Mouse (Mus musculus) stomach, embryonic 15.5 days (tissue): ENCODE results near the gene Acbd4. TPM values are rescaled to one million over a fixed set of nuclear protein-coding genes. Genes with fewer than 3 reads are reported as not detected.

Experiments used
- ATAC-seq: fragments of 200-750 bp; cut with Nextera tagmentation; 2 replicates; pipeline ENCODE4 v1.8.0; 2017; ENCODE audit warnings: low read depth, moderate number of reproducible peaks, moderate TSS enrichment; ENCODE audit not compliant: insufficient read depth, low FRiP score
- H3K27ac ChIP-seq: fragments of 300-500 bp; sonication (generic); 2 replicates; pipeline ENCODE4 v1.5.1; 2015; ENCODE audit warnings: mild to moderate bottlenecking, inconsistent platforms
- H3K27me3 ChIP-seq: fragments of 300-500 bp; sonication (generic); replicated peaks from 2 replicates; pipeline ENCODE4 v1.6.1; 2015; ENCODE audit warnings: inconsistent platforms
- H3K36me3 ChIP-seq: fragments of 300-500 bp; sonication (generic); 2 replicates; pipeline ENCODE4 v1.6.1; 2015; ENCODE audit warnings: inconsistent platforms
- H3K4me1 ChIP-seq: fragments of 300-500 bp; sonication (generic); 2 replicates; pipeline ENCODE4 v1.6.1; 2015; ENCODE audit warnings: inconsistent platforms
- H3K4me2 ChIP-seq: fragments of 300-500 bp; sonication (generic); 2 replicates; pipeline ENCODE4 v1.6.1; 2015; ENCODE audit warnings: mild to moderate bottlenecking, inconsistent platforms
- H3K4me3 ChIP-seq: fragments of 300-500 bp; sonication (generic); replicated peaks from 2 replicates; pipeline ENCODE4 v1.5.1; 2015; ENCODE audit warnings: inconsistent platforms
- H3K9ac ChIP-seq: fragments of 300-500 bp; sonication (generic); 2 replicates; pipeline ENCODE4 v1.6.1; 2015; ENCODE audit warnings: inconsistent platforms
- H3K9me3 ChIP-seq: fragments of 300-500 bp; sonication (generic); 2 replicates; pipeline ENCODE4 v1.6.1; 2016; ENCODE audit warnings: inconsistent platforms
- WGBS: fragments of 180-500 bp; shearing (Covaris S2); methylation state at CpG from one replicate; pipeline ENCODE4 v1.1.7; 2015; 5-methylcytosine and 5-hydroxymethylcytosine counted together
- polyA plus RNA-seq: library from polyadenylated mRNA; unstranded; fragments of >200 nt; fragmentation: Nextera tagmentation; extraction: Ambion mirVana; gene quantifications from 2 replicates; pipeline ENCODE4 v1.2.1, GENCODE M21; 2015

The Acbd4 gene
- 19.2 and 23.7 TPM in 2 replicates for polyA plus RNA-seq

GRCm38 (mm10) chr11:103101481-103101865, at the start of gene Acbd4, which contains the start of gene Plcd3:
TSS of gene Acbd4 (plus strand) at chr11:103101682.
TSS of gene Plcd3 (minus strand) at chr11:103101658.
- Histone ChIP-seq H3K27me3 (peaks cover 10% of the 10 kb centered on the region; the same call in 1 of the 2 replicates), H3K9ac (peak within 1 kb of the TSS; percentile 26), H3K4me2 (peak within 1 kb of the TSS; percentile 89), H3K4me3 (peak within 1 kb of the TSS; percentile 62), H3K27ac (0 out of 2 replicates have a peak within 1 kb of the TSS, but pooled peaks have one; percentile 32), H3K9me3 (no peaks in the 10 kb centered on the region), H3K4me1 (peaks cover 40% of the 10 kb centered on the region), H3K36me3 (no peaks in the 10 kb centered on the region)
- 0% methylated on average over 34 of the region's 34 CpGs for WGBS
- peak; percentile 54; the same call in 1 of the 2 replicates for ATAC-seq

GRCm38 (mm10) chr11:103052078-103052477, 49.4 kb upstream of the Acbd4 start:
- H3K36me3 ChIP-seq: peaks cover 46% of the 10 kb centered on the region

GRCm38 (mm10) chr11:103053191-103054076, 48.0 kb upstream of the Acbd4 start:
- Histone ChIP-seq H3K4me1 (no peaks in the 10 kb centered on the region), H3K27ac (no peak overlapping the region), H3K4me3 (no peak overlapping the region), H3K36me3 (peaks cover 56% of the 10 kb centered on the region), H3K9ac (no peak overlapping the region), H3K4me2 (no peak overlapping the region), H3K9me3 (no peaks in the 10 kb centered on the region), H3K27me3 (no peaks in the 10 kb centered on the region)
- WGBS: 87% methylated on average over 18 of the region's 18 CpGs
- ATAC-seq: no peak

More at GRCm38 (mm10) chr11:103052078-103052477, 49.4 kb upstream of the Acbd4 start:
- ATAC-seq: no peak
- Histone ChIP-seq H3K4me1 (no peaks in the 10 kb centered on the region), H3K27me3 (no peaks in the 10 kb centered on the region), H3K9ac (no peak overlapping the region), H3K4me2 (no peak overlapping the region), H3K9me3 (no peaks in the 10 kb centered on the region), H3K4me3 (no peak overlapping the region), H3K27ac (no peak overlapping the region)
- WGBS: 91% methylated on average over 6 of the region's 6 CpGs

- no peak overlapping the region for H3K4me2 ChIP-seq
- H3K4me1 ChIP-seq: no peaks in the 10 kb centered on the region
- peaks cover 60% of the 10 kb centered on the region for H3K36me3 ChIP-seq
- H3K4me3 ChIP-seq: no peak overlapping the region
- no peak overlapping the region for H3K9ac ChIP-seq
- H3K27ac ChIP-seq: no peak overlapping the region
- H3K27me3 ChIP-seq: no peaks in the 10 kb centered on the region
- peak; percentile 40; the same call in 1 of the 2 replicates for ATAC-seq
- no peaks in the 10 kb centered on the region for H3K9me3 ChIP-seq
- 47% methylated on average over 6 of the region's 6 CpGs for WGBS
Observed at GRCm38 (mm10) chr11:103054798-103055197, 46.7 kb upstream of the Acbd4 start.

- H3K27me3 ChIP-seq: no peaks in the 10 kb centered on the region
- H3K9ac ChIP-seq: no peak overlapping the region
- H3K36me3 ChIP-seq: peaks cover 66% of the 10 kb centered on the region
- H3K9me3 ChIP-seq: no peaks in the 10 kb centered on the region
- no peaks in the 10 kb centered on the region for H3K4me1 ChIP-seq
- H3K4me3 ChIP-seq: no peak overlapping the region
- no peak overlapping the region for H3K27ac ChIP-seq
- ATAC-seq: no peak
- no peak overlapping the region for H3K4me2 ChIP-seq
- WGBS: 95% methylated on average over 7 of the region's 7 CpGs
Observed at GRCm38 (mm10) chr11:103056636-103057035, 44.8 kb upstream of the Acbd4 start.

GRCm38 (mm10) chr11:103058499-103059085, 42.9 kb upstream of the Acbd4 start:
- Histone ChIP-seq H3K27ac (no peak overlapping the region), H3K9ac (no peak overlapping the region), H3K36me3 (peaks cover 62% of the 10 kb centered on the region), H3K4me2 (no peak overlapping the region), H3K4me1 (no peaks in the 10 kb centered on the region), H3K9me3 (no peaks in the 10 kb centered on the region), H3K4me3 (no peak overlapping the region), H3K27me3 (no peaks in the 10 kb centered on the region)
- ATAC-seq: no peak
- 66% methylated on average over 3 of the region's 3 CpGs for WGBS

- Histone ChIP-seq H3K4me2 (no peak overlapping the region), H3K4me1 (no peaks in the 10 kb centered on the region), H3K9ac (no peak overlapping the region), H3K4me3 (no peak overlapping the region), H3K36me3 (peaks cover 72% of the 10 kb centered on the region), H3K27me3 (no peaks in the 10 kb centered on the region), H3K27ac (no peak overlapping the region), H3K9me3 (no peaks in the 10 kb centered on the region)
- 90% methylated on average over 14 of the region's 14 CpGs for WGBS
- no peak for ATAC-seq
Observed at GRCm38 (mm10) chr11:103066191-103067050, 35.1 kb upstream of the Acbd4 start.

- Histone ChIP-seq H3K4me3 (no peak overlapping the region), H3K9ac (no peak overlapping the region), H3K36me3 (peaks cover 66% of the 10 kb centered on the region), H3K27me3 (no peaks in the 10 kb centered on the region), H3K4me1 (no peaks in the 10 kb centered on the region), H3K4me2 (no peak overlapping the region), H3K27ac (no peak overlapping the region), H3K9me3 (no peaks in the 10 kb centered on the region)
- 94% methylated on average over 6 of the region's 6 CpGs for WGBS
- no peak for ATAC-seq
Observed at GRCm38 (mm10) chr11:103067051-103067361, 34.5 kb upstream of the Acbd4 start.

- peaks cover 65% of the 10 kb centered on the region for H3K36me3 ChIP-seq
Observed at GRCm38 (mm10) chr11:103067457-103068001, 34.0 kb upstream of the Acbd4 start.

GRCm38 (mm10) chr11:103068272-103068671, 33.2 kb upstream of the Acbd4 start:
- Histone ChIP-seq H3K4me1 (no peaks in the 10 kb centered on the region), H3K9me3 (no peaks in the 10 kb centered on the region), H3K9ac (no peak overlapping the region), H3K4me2 (no peak overlapping the region), H3K27ac (no peak overlapping the region), H3K4me3 (no peak overlapping the region), H3K36me3 (peaks cover 61% of the 10 kb centered on the region), H3K27me3 (no peaks in the 10 kb centered on the region)
- 88% methylated on average over 4 of the region's 4 CpGs for WGBS
- ATAC-seq: no peak

More at GRCm38 (mm10) chr11:103067457-103068001, 34.0 kb upstream of the Acbd4 start:
- no peak for ATAC-seq
- Histone ChIP-seq H3K27ac (no peak overlapping the region), H3K27me3 (no peaks in the 10 kb centered on the region), H3K4me3 (no peak overlapping the region), H3K9me3 (no peaks in the 10 kb centered on the region), H3K9ac (no peak overlapping the region), H3K4me2 (no peak overlapping the region), H3K4me1 (no peaks in the 10 kb centered on the region)
- 72% methylated on average over 8 of the region's 8 CpGs for WGBS

- Histone ChIP-seq H3K36me3 (peaks cover 55% of the 10 kb centered on the region), H3K27me3 (no peaks in the 10 kb centered on the region), H3K4me1 (no peaks in the 10 kb centered on the region), H3K9me3 (no peaks in the 10 kb centered on the region), H3K4me2 (no peak overlapping the region), H3K9ac (no peak overlapping the region), H3K27ac (no peak overlapping the region), H3K4me3 (no peak overlapping the region)
- 92% methylated on average over 11 of the region's 11 CpGs for WGBS
- ATAC-seq: no peak
Observed at GRCm38 (mm10) chr11:103068884-103069283, 32.6 kb upstream of the Acbd4 start.
